Mouse (Mus musculus) myocyte (in vitro differentiated cells): ENCODE results near the gene Cbl. TPM values are rescaled to one million over a fixed set of nuclear protein-coding genes. Genes with fewer than 3 reads are reported as not detected.

Experiments used
- H3K27me3 ChIP-seq: one replicate; pipeline ENCODE4 v1.6.1; 2011; ENCODE audit not compliant: control insufficient read depth, insufficient read depth, insufficient read length
- H3K36me3 ChIP-seq: one replicate; pipeline ENCODE4 v1.6.1; 2011; ENCODE audit not compliant: control insufficient read depth, insufficient read depth
- H3K4me2 ChIP-seq: one replicate; pipeline ENCODE4 v1.6.1; 2011; ENCODE audit warnings: low read depth, control low read depth
- H3K4me3 ChIP-seq: one replicate; pipeline ENCODE4 v1.5.1; 2011; ENCODE audit warnings: mild to moderate bottlenecking, control low read depth, moderate library complexity
- H3K79me2 ChIP-seq: one replicate; pipeline ENCODE4 v1.6.1; 2011; ENCODE audit not compliant: control insufficient read depth, insufficient read depth
- H3ac ChIP-seq: one replicate; pipeline ENCODE4 v1.6.1; 2011; ENCODE audit not compliant: control insufficient read depth, insufficient read length
- CEBPB ChIP-seq: IDR thresholded peaks from 2 replicates; pipeline ENCODE4 v1.6.1; 2011; ENCODE audit warnings: mild to moderate bottlenecking, moderate library complexity; ENCODE audit not compliant: poor library complexity, insufficient read depth, severe bottlenecking
- E2F4 ChIP-seq: IDR thresholded peaks from one replicate; pipeline ENCODE4 v1.6.1; 2011; ENCODE audit warnings: mild to moderate bottlenecking, control low read depth, moderate library complexity; ENCODE audit not compliant: insufficient read depth
- MAX ChIP-seq: IDR thresholded peaks from one replicate; pipeline ENCODE4 v1.6.1; 2011; ENCODE audit warnings: low read depth, mild to moderate bottlenecking, control low read depth
- MYOD1 ChIP-seq, 3 experiments: IDR thresholded peaks; one replicate each; pipeline ENCODE4 v1.6.1; 2011; ENCODE audit warnings: control low read depth in 2 of 3, low read depth in 2 of 3, mild to moderate bottlenecking in 2 of 3, moderate library complexity in 1 of 3; ENCODE audit not compliant: insufficient read length in 2 of 3, control insufficient read depth in 1 of 3
- MYOG ChIP-seq, 3 experiments: IDR thresholded peaks; one replicate each; pipeline ENCODE4 v1.6.1; 2011; ENCODE audit warnings: control low read depth in 2 of 3, low read depth in 2 of 3, mild to moderate bottlenecking in 2 of 3; ENCODE audit not compliant: insufficient read length in 2 of 3, control insufficient read depth in 1 of 3, insufficient read depth in 1 of 3
- POLR2A ChIP-seq: IDR thresholded peaks from one replicate; pipeline ENCODE4 v1.6.1; 2011; ENCODE audit warnings: low read depth, mild to moderate bottlenecking, control low read depth, moderate library complexity; ENCODE audit not compliant: insufficient read length
- POLR2AphosphoS2 ChIP-seq: IDR thresholded peaks from one replicate; pipeline ENCODE4 v1.6.1; 2011; ENCODE audit warnings: low read depth, control low read depth; ENCODE audit not compliant: insufficient read length
- REST ChIP-seq: IDR thresholded peaks from one replicate; pipeline ENCODE4 v1.6.1; 2011; ENCODE audit warnings: mild to moderate bottlenecking, control low read depth, moderate library complexity; ENCODE audit not compliant: insufficient read depth, insufficient read length
- SRF ChIP-seq: IDR thresholded peaks from one replicate; pipeline ENCODE4 v1.6.1; 2011; ENCODE audit warnings: low read depth; ENCODE audit not compliant: control insufficient read depth, insufficient read length
- TCF12 ChIP-seq: IDR thresholded peaks from one replicate; pipeline ENCODE4 v1.6.1; 2011; ENCODE audit warnings: mild to moderate bottlenecking, control low read depth; ENCODE audit not compliant: poor library complexity, insufficient read depth, severe bottlenecking
- TCF3 ChIP-seq: IDR thresholded peaks from one replicate; pipeline ENCODE4 v1.6.1; 2011; ENCODE audit warnings: low read depth, control low read depth; ENCODE audit not compliant: insufficient read length
- USF1 ChIP-seq: IDR thresholded peaks from one replicate; pipeline ENCODE4 v1.6.1; 2011; ENCODE audit warnings: low read depth, mild to moderate bottlenecking, control low read depth, moderate library complexity
- polyA plus RNA-seq: library from polyadenylated mRNA; unstranded; fragments of >200 nt; fragmentation: generic; extraction: Trizol; gene quantifications from one replicate; pipeline ENCODE4 v1.2.1, GENCODE M21; 2012; ENCODE audit warnings: missing spikeins

The Cbl gene
- polyA plus RNA-seq, 1 experiment = 4.5 TPM

GRCm38 (mm10) chr9:44178811-44179210, 55.0 kb downstream of the Cbl start:
- H3K4me2 ChIP-seq = no peak overlapping the region
- H3K27me3 ChIP-seq = no peaks in the 10 kb centered on the region
- H3K36me3 ChIP-seq = no peaks in the 10 kb centered on the region
- peaks cover 9% of the 10 kb centered on the region for H3K79me2 ChIP-seq
- H3ac ChIP-seq = no peak overlapping the region
- TF ChIP-seq POLR2A = no peak
- no peak for TF ChIP-seq USF1
- no peak for TF ChIP-seq MYOD1 (IDR thresholded peaks at IDR 0.05; ENCODE audit: control insufficient read depth in 1 of 3, insufficient read length in 2 of 3, low read depth in 2 of 3)
- TF ChIP-seq E2F4 = no peak
- H3K4me3 ChIP-seq = no peak overlapping the region

DNA sequence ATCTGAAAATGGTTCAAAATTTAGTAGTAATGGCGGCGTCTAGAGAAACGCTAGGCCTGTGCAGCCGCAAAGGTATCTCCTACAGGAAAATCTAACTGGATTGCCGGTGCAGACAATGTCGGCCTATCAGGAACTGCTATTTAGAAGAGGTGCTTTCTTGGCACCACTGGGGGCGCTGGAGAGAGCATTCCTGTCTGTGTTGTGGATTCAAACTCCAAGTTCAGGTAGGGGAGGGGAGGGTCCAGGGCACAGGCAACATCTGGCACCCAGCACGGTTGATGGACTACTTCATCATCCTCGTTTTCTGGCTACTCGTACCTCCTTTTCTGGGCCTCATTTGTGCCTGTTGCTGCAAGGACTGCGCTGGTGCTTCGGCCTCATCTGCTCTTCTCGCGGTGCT, 55.5 kb downstream of the Cbl start:
- TF ChIP-seq SRF = no peak
- TF ChIP-seq MAX = no peak
- TF ChIP-seq CEBPB = no peak
- TF ChIP-seq MYOD1 (IDR thresholded peaks at IDR 0.05; ENCODE audit: control insufficient read depth in 1 of 3, insufficient read length in 2 of 3, low read depth in 2 of 3) = no peak
- no peak for TF ChIP-seq TCF3
- TF ChIP-seq POLR2A = no peak
- no peak for TF ChIP-seq REST
- no peak for TF ChIP-seq TCF12
- no peak for TF ChIP-seq MYOG (IDR thresholded peaks at IDR 0.05; ENCODE audit: control insufficient read depth in 1 of 3, insufficient read depth in 1 of 3, insufficient read length in 2 of 3, low read depth in 2 of 3)
- TF ChIP-seq E2F4 = no peak
- no peak for TF ChIP-seq POLR2AphosphoS2
- no peak for TF ChIP-seq USF1
- Histone ChIP-seq H3K27me3 (no peaks in the 10 kb centered on the region), H3K36me3 (no peaks in the 10 kb centered on the region), H3K4me2 (no peak overlapping the region), H3K79me2 (peaks cover 7% of the 10 kb centered on the region), H3ac (no peak overlapping the region), H3K4me3 (no peak overlapping the region)

- H3K4me2 ChIP-seq = no peak overlapping the region
- H3K4me3 ChIP-seq = no peak overlapping the region
- H3K36me3 ChIP-seq = no peaks in the 10 kb centered on the region
- no peak for TF ChIP-seq TCF3
- no peak for TF ChIP-seq USF1
- TF ChIP-seq POLR2A = no peak
- no peak for TF ChIP-seq POLR2AphosphoS2
- TF ChIP-seq MYOG (IDR thresholded peaks at IDR 0.05; ENCODE audit: control insufficient read depth in 1 of 3, insufficient read depth in 1 of 3, insufficient read length in 2 of 3, low read depth in 2 of 3) = no peak
- H3K27me3 ChIP-seq = no peaks in the 10 kb centered on the region
- no peak overlapping the region for H3ac ChIP-seq
- H3K79me2 ChIP-seq = peaks cover 7% of the 10 kb centered on the region
These were observed 56.4 kb downstream of the Cbl start for GRCm38 (mm10) chr9:44177405-44177804.

- H3K36me3 ChIP-seq = no peaks in the 10 kb centered on the region
- H3K4me2 ChIP-seq = no peak overlapping the region
- H3K79me2 ChIP-seq = peaks cover 7% of the 10 kb centered on the region
- TF ChIP-seq SRF (no peak), MYOD1 (IDR thresholded peaks at IDR 0.05; ENCODE audit: control insufficient read depth in 1 of 3, insufficient read length in 2 of 3, low read depth in 2 of 3) (no peak), USF1 (no peak), POLR2A (no peak), POLR2AphosphoS2 (no peak), CEBPB (no peak), TCF12 (no peak), MAX (no peak), REST (no peak), MYOG (IDR thresholded peaks at IDR 0.05; ENCODE audit: control insufficient read depth in 1 of 3, insufficient read depth in 1 of 3, insufficient read length in 2 of 3, low read depth in 2 of 3) (no peak), E2F4 (no peak)
- no peak overlapping the region for H3ac ChIP-seq
- no peak overlapping the region for H3K4me3 ChIP-seq
- no peaks in the 10 kb centered on the region for H3K27me3 ChIP-seq
These were observed 57.9 kb downstream of the Cbl start for GRCm38 (mm10) chr9:44175957-44176356.

- H3ac ChIP-seq = no peak overlapping the region
- no peak for TF ChIP-seq E2F4
- peaks cover 3% of the 10 kb centered on the region for H3K36me3 ChIP-seq
- H3K4me2 ChIP-seq = no peak overlapping the region
- no peaks in the 10 kb centered on the region for H3K27me3 ChIP-seq
- no peak overlapping the region for H3K4me3 ChIP-seq
- peaks cover 7% of the 10 kb centered on the region for H3K79me2 ChIP-seq
These were observed 58.3 kb downstream of the Cbl start for GRCm38 (mm10) chr9:44175556-44175955.

DNA sequence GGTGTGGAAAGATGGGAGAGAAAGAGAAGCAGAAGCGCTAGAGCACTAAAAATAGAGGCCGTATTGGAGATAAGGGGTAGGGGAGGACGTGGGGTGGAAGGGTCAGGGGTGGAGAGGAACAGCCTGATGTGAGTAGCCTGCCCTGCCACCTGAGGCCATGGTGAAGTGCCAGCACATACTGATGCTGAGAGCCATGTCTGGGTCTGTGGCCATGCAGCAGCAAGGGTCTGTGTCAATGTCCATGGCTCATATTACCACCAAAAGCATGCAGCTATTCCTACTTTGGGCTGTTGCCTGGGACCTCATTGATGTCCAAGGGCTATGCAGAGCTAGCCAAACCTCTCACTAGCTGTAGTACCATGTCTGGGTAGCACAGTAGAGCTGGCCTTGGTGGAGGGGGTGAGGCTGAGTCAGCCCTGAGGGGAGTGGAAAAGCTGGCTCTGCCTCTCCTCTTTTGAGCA, 63.1 kb downstream of the Cbl start:
- no peak overlapping the region for H3ac ChIP-seq
- TF ChIP-seq REST = no peak
- TF ChIP-seq TCF12 = no peak
- no peak for TF ChIP-seq POLR2AphosphoS2
- no peak for TF ChIP-seq CEBPB
- TF ChIP-seq MAX = no peak
- no peak for TF ChIP-seq MYOD1 (IDR thresholded peaks at IDR 0.05; ENCODE audit: control insufficient read depth in 1 of 3, insufficient read length in 2 of 3, low read depth in 2 of 3)
- TF ChIP-seq E2F4 = no peak
- TF ChIP-seq SRF = no peak
- no peak for TF ChIP-seq TCF3
- no peak for TF ChIP-seq MYOG (IDR thresholded peaks at IDR 0.05; ENCODE audit: control insufficient read depth in 1 of 3, insufficient read depth in 1 of 3, insufficient read length in 2 of 3, low read depth in 2 of 3)
- TF ChIP-seq POLR2A = no peak
- no peak for TF ChIP-seq USF1
- H3K4me2 ChIP-seq = no peak overlapping the region
- peaks cover 10% of the 10 kb centered on the region for H3K36me3 ChIP-seq
- H3K4me3 ChIP-seq = no peak overlapping the region
- no peaks in the 10 kb centered on the region for H3K79me2 ChIP-seq
- no peaks in the 10 kb centered on the region for H3K27me3 ChIP-seq
